In genomic region chr10:121770624-121771577, GRCm38 (mm10) we compare ENCODE assay signal across 8 mouse cellular contexts. TPM values are rescaled to one million over a fixed set of nuclear protein-coding genes. Genes with fewer than 3 reads are reported as not detected.
A peak's percentile ranks its signal among the peaks of the same experiment; 100 is the strongest.
DNase-seq lines count a peak whose midpoint lies in the region; ATAC-seq and TF ChIP-seq lines count a peak whose summit lies in the region.

No protein-coding gene starts in this region.

- 51% methylated on average over 20 of the region's 20 CpGs for WGBS in midbrain, embryonic 11.5 days
- 50% methylated on average over 20 of the region's 20 CpGs for WGBS in midbrain, embryonic 13.5 days
- 53% methylated on average over 20 of the region's 20 CpGs for WGBS in limb, embryonic 12.5 days
- WGBS in midbrain, postnatal 0 days = 46% methylated on average over 19 of the region's 20 CpGs

- H3K9me3 ChIP-seq in midbrain, embryonic 11.5 days (ENCODE audit: control insufficient read depth, low read length) = no peaks in the 10 kb centered on the region
- no peaks in the 10 kb centered on the region for H3K9me3 ChIP-seq in midbrain, embryonic 13.5 days
- H3K9me3 ChIP-seq in limb, embryonic 12.5 days = no peaks in the 10 kb centered on the region
- no peaks in the 10 kb centered on the region for H3K9me3 ChIP-seq in midbrain, postnatal 0 days (ENCODE audit: low read length)

- TF ChIP-seq CTCF in midbrain, postnatal 0 days (IDR thresholded peaks at IDR 0.05) = peak; percentile 58

- no peak overlapping the region for H3K9ac ChIP-seq in midbrain, embryonic 11.5 days (ENCODE audit: low read length)
- no peak overlapping the region for H3K9ac ChIP-seq in midbrain, embryonic 13.5 days (replicated peaks)
- no peak overlapping the region for H3K9ac ChIP-seq in limb, embryonic 12.5 days (replicated peaks)
- H3K9ac ChIP-seq in midbrain, postnatal 0 days (replicated peaks; ENCODE audit: low read length, poor library complexity, severe bottlenecking) = no peak overlapping the region

- H3K27ac ChIP-seq in midbrain, embryonic 11.5 days (ENCODE audit: low read depth, low read length) = no peak overlapping the region
- no peak overlapping the region for H3K27ac ChIP-seq in midbrain, embryonic 13.5 days
- no peak overlapping the region for H3K27ac ChIP-seq in limb, embryonic 12.5 days
- no peak overlapping the region for H3K27ac ChIP-seq in midbrain, postnatal 0 days (ENCODE audit: low read depth, low read length)

- no peaks in the 10 kb centered on the region for H3K36me3 ChIP-seq in midbrain, embryonic 11.5 days (ENCODE audit: control insufficient read depth, insufficient read depth, low read length)
- H3K36me3 ChIP-seq in midbrain, embryonic 13.5 days = no peaks in the 10 kb centered on the region
- H3K36me3 ChIP-seq in limb, embryonic 12.5 days = no peaks in the 10 kb centered on the region
- no peaks in the 10 kb centered on the region for H3K36me3 ChIP-seq in midbrain, postnatal 0 days (ENCODE audit: insufficient read depth, low read length)

- H3K4me3 ChIP-seq in midbrain, embryonic 11.5 days (ENCODE audit: low read depth, low read length) = no peak overlapping the region
- no peak overlapping the region for H3K4me3 ChIP-seq in midbrain, embryonic 13.5 days (replicated peaks)
- H3K4me3 ChIP-seq in limb, embryonic 12.5 days (replicated peaks) = 0 out of 2 replicates have a peak overlapping the region, but pooled peaks have one; percentile 11
- no peak overlapping the region for H3K4me3 ChIP-seq in midbrain, postnatal 0 days (ENCODE audit: low read depth, low read length)

- intact Hi-C loops in heart, postnatal 10 days (cut with DNase I) = loop anchor here (5.0 kb wide), 1 partner anchor 281 kb away; no protein-coding TSS in a partner anchor

- no peak for ATAC-seq in midbrain, embryonic 11.5 days (ENCODE audit: low FRiP score)
- no peak for ATAC-seq in midbrain, embryonic 13.5 days
- peak; percentile 52; the same call in 1 of the 2 replicates for ATAC-seq in limb, embryonic 12.5 days (ENCODE audit: insufficient number of reproducible peaks, insufficient read depth, low FRiP score, low TSS enrichment, low read depth)
- no peak for ATAC-seq in midbrain, postnatal 0 days (ENCODE audit: low FRiP score)

- H3K4me2 ChIP-seq in midbrain, embryonic 11.5 days = peak overlapping the region; percentile 15; the same call in 1 of the 2 replicates
- no peak overlapping the region for H3K4me2 ChIP-seq in midbrain, embryonic 13.5 days (replicated peaks)
- H3K4me2 ChIP-seq in limb, embryonic 12.5 days = peak overlapping the region; percentile 25
- no peak overlapping the region for H3K4me2 ChIP-seq in midbrain, postnatal 0 days (ENCODE audit: low read depth, low read length, poor library complexity, severe bottlenecking)

- peak; percentile 86 for DNase-seq in midbrain, embryonic 11.5 days (ENCODE audit: low spot score, missing footprints)
- DNase-seq in c-Kit-positive CD71-positive TER-119-positive erythroid progenitor cells, embryonic 14.5 days (ENCODE audit: low spot score) = peak; percentile 5
- peak; percentile 11 to 26 for DNase-seq in heart, postnatal 10 days
- peak; percentile 18 for DNase-seq in midbrain, postnatal 0 days (ENCODE audit: low spot score)
- DNase-seq in frontal cortex, postnatal 25 days (ENCODE audit: low spot score in 2 of 2) = no peak
- no peak for DNase-seq in right cerebral cortex, postnatal 14 days

- H3K4me1 ChIP-seq in midbrain, embryonic 11.5 days (ENCODE audit: control insufficient read depth, insufficient read depth, low read length) = no peaks in the 10 kb centered on the region; the same call in 1 of the 2 replicates
- H3K4me1 ChIP-seq in midbrain, embryonic 13.5 days (replicated peaks) = peaks cover 3% of the 10 kb centered on the region; the same call in 1 of the 2 replicates
- H3K4me1 ChIP-seq in limb, embryonic 12.5 days (replicated peaks) = no peaks in the 10 kb centered on the region; the same call in 1 of the 2 replicates
- no peaks in the 10 kb centered on the region; the same call in 1 of the 2 replicates for H3K4me1 ChIP-seq in midbrain, postnatal 0 days (ENCODE audit: insufficient read depth, low read length)

- H3K27me3 ChIP-seq in midbrain, embryonic 11.5 days (ENCODE audit: control insufficient read depth, insufficient read depth, low read length) = no peaks in the 10 kb centered on the region
- H3K27me3 ChIP-seq in midbrain, embryonic 13.5 days = peaks cover 5% of the 10 kb centered on the region
- no peaks in the 10 kb centered on the region for H3K27me3 ChIP-seq in limb, embryonic 12.5 days
- H3K27me3 ChIP-seq in midbrain, postnatal 0 days (ENCODE audit: insufficient read depth, low read length) = no peaks in the 10 kb centered on the region

RNA-seq across cellular contexts. Expression of gene BC048403, which starts 31.2 kb away (rescaled TPM):
- polyA plus RNA-seq in midbrain, embryonic 11.5 days (2014; fragmentation: Nextera tagmentation; extraction: Ambion mirVana) = 3.1 and 3.4 TPM in 2 replicates
- polyA plus RNA-seq in midbrain, embryonic 13.5 days (2015; fragmentation: Nextera tagmentation; extraction: Ambion mirVana) = 1.8 and 2.2 TPM in 2 replicates
- 1 to 10 TPM; 2.5 to 2.7 TPM for total RNA-seq in heart, postnatal 10 days (2021)
- 2.6 and 2.9 TPM in 2 replicates for polyA plus RNA-seq in limb, embryonic 12.5 days (2016; fragmentation: Nextera tagmentation; extraction: Ambion mirVana)
- 2.5 and 4.5 TPM in 2 replicates for total RNA-seq in midbrain, postnatal 0 days (2014; rRNA removed)
- polyA plus RNA-seq in midbrain, postnatal 0 days (2015; fragmentation: Nextera tagmentation; extraction: Ambion mirVana) = 1.5 and 1.9 TPM in 2 replicates

Comparison
In these comparisons a context has a peak if more than half of its experiments do, and no peak if none do; other contexts are left out.
1. H3K4me2 ChIP-seq: peak in midbrain, embryonic 11.5 days (single experiment) and limb, embryonic 12.5 days (single experiment); none in midbrain, embryonic 13.5 days (single experiment) and midbrain, postnatal 0 days (single experiment).
2. DNase-seq: peak in midbrain, embryonic 11.5 days (single experiment), c-Kit-positive CD71-positive TER-119-positive erythroid progenitor cells, embryonic 14.5 days (single experiment), heart, postnatal 10 days (2 of 2) and midbrain, postnatal 0 days (single experiment); none in frontal cortex, postnatal 25 days (0 of 2) and right cerebral cortex, postnatal 14 days (single experiment).